Mouse (Mus musculus): ENCODE data around the gene Smco1.
A peak's percentile ranks its signal among the peaks of the same experiment; 100 is the strongest.

GRCm38 (mm10) chr16:32246952-32247370, 24.3 kb upstream of the Smco1 start, which contains the start of the genes Fbxo45 and Wdr53:
- TF ChIP-seq POLR2A (IDR thresholded peaks at IDR 0.05; ENCODE audit: low read depth, low read length) (peak; percentile 70; the same call in 1 of the 2 replicates), CTCF (IDR thresholded peaks at IDR 0.05; ENCODE audit: extremely low read depth, insufficient read length, insufficient replicate concordance, low read depth, low read length) (no peak)
